Mouse (Mus musculus): ENCODE measurements around the gene Mia3.
"Not testable (repeated sequence)": the region's sequence is repeated elsewhere in the genome, so short reads cannot be mapped to it uniquely, and the experiment has no call there.

Gene Mia3

DNA sequence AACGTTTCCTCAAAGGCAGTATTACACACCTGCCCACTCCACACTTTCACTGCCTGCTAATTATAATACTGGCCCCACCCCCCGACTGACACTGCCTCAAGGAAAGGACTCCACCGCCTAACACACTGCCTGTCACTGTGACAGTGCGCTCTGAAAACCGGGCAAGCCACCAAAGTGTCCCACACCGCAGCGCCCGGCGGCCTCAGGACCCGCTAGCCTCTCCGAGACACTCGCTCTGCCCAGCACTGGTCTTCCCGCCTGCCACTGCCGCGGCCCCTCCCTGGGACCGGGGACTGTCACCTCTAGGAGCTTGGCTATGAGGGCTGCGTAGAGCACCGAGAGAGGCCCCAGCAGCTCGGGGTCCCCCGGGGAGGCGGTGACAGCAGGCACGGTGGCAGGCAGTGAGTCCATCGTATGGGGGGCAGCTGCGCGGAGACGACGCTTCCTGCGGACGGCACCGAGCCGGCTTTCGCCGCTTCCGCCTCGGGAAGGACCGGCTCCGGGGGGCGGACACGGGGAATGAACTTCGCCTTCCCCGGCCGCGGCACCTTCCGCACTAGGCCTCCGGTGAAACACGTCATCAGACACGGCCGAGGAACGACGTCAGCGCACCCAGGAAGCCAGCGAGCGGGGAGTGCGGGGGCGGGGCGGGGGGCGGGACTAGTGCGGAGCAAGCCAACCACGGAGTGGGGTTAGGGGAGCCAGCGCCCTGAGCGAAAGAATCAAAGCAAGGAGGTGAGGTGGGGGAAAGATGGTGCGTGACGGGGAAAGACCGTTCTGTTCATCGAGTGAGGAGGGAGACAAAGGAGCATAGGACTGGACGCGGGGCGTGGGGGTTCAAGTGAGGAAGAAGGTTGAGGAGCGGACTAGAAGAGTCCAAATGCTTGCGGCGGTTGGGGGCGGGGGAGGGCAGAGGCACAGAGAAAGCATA is 24.2 kb downstream of the Mia3 start:
- peak; percentile 86 for DNase-seq (ENCODE audit: low spot score)

DNA sequence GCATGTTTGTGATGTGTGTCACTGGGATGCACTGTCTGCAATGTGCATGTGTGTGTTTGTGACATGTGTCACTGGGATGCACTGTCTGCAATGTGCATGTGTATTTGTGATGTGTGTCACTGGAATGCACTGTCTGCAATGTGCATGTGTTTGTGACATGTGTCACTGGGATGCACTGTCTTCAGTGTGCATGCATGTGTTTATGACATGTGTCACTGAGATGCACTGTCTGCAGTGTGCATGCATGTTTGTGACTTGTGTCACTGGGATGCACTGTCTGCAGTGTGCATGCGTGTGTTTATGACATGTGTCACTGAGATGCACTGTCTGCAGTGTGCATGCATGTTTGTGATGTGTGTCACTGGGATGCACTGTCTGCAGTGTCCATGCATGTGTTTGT is 26.5 kb downstream of the Mia3 start:
- not testable (repeated sequence) for DNase-seq (ENCODE audit: low spot score)

DNA sequence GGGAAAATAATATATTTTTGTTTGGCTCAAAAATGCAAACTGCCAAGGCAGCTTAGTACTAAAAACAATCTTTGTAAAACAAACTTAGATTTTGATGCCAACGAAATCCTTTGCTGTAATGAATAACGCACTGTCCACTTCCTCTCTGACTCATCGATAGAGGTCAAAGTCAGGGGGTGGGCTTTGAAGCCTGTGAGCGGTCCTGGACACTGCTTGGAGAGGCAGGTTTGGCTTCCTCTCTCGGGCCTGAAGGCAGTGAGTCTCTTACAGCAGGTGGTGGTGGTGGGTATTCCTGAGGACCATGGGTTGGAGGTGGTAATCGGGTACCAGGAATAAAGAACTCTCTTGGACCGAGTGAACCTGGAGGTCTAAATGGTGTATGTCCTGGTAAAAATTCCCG is 42.2 kb downstream of the Mia3 start:
- no peak for DNase-seq (ENCODE audit: low spot score)

DNA sequence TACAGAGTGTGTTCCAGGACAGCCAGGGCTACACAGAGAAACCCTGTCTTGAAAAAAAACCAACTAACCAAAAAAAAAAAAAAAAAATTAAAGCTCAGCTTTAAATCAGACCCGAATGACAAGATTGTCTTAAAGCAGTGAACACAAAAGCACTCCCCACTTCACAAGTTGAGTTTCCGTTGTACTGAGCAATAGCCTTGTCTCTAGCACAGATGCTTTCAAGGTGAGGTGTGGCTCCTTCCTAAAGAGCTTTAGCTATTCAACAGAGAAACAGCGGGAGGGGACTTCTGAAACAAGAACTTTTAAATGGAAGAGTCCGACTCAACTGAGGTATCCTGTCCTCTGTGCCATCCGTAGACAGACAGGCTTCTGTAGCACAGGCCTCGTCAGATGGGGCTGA is 44.9 kb downstream of the Mia3 start:
- no peak for DNase-seq (ENCODE audit: low spot score)

DNA sequence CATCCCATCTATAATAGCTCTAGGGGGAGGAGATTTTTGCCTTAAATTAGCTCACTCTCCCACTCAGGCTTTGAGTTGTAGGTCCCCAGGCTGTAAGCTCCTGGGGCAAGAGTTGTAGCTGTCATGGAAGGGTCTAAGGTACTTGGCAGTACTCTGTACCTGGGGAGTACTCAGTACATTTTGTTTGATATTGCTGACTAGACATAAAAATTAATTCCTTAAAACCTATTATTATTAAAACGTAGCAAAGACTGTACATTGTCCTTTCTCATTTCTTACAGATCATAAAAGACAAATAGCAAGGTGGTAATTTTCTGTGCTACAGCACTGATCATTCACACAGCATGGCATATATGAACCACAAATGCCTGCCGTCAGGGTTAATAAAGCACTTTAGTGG is 45.4 kb downstream of the Mia3 start:
- DNase-seq (ENCODE audit: low spot score), result no peak

DNA sequence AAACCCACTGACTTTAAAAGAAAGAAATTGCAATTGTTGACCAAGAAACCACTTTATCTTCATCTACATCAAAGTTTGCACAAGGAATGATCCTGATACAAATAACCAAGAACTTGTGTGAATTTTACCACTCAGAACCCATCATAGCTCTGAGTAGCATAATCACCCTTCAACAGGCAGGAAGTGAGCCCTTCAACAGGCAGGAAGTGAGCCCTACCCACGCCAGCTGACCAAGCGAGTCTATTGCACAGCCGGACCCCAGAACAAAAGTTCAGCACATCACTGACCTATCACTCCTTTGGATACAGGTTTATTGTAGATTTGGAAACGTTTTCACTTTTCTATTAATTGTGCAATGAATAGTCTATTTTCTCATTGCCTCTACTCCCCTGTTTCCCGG is 46.9 kb downstream of the Mia3 start:
- not testable (repeated sequence) for DNase-seq (ENCODE audit: low spot score)

DNA sequence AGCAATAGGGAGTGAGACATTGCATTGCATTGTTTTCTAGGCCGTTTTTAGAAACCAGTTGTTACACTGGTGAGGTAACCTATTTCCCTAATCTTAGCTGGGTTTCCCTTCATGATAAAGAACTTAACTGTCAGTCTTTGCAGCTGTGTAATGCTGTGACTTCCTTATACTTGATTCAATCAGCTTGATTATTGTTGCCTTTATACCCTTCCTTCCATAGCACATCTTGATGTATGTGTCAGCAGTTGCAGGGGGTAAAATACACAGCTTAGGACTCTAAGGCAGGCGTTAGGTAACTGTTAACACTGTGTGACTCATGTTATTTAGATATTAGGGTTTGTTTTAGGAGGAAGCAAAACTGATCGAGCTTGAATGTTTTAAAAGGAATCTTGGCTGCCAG is 48.6 kb downstream of the Mia3 start:
- DNase-seq (ENCODE audit: low spot score), result no peak

DNA sequence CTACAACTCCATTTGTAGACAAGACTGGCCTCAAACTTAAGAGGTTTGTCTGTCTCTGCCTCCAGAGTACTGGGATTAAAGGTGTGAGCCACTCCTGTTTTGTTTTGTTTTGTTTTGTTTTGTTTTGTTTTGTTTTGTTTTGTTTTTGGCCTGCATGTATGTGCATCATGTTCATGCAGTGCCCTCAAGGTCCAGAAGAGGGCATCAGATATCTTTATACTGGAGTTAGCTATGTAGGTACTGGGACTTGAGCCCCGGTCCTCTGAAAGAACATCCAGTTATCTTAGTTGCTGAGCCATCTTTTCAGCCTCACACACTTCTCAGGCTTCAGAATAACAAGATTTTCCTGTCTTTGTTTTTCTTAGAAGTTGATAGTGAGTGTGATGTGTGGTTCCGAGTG is 53.6 kb downstream of the Mia3 start:
- DNase-seq (ENCODE audit: low spot score), result peak; percentile 25

DNA sequence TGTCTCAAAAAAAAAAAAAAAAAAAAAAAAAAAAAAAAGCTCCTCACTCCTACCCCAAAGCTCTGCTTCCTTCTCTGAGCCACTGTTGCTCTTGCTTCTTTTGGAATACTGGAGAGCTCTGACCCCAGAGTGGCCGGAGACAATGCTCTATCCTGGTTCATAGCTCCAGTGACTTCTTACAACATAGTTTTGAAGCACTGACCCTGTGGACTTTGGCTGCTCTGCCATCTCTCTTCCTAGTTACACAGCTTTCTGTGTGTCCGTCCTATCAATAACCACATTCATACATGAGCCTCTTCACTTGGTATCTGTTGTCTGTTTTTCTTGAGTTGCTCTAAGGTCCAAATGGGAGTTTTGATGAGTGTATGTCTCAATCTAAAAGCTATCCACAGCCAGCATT is 57.3 kb downstream of the Mia3 start:
- no peak for DNase-seq (ENCODE audit: low spot score)

DNA sequence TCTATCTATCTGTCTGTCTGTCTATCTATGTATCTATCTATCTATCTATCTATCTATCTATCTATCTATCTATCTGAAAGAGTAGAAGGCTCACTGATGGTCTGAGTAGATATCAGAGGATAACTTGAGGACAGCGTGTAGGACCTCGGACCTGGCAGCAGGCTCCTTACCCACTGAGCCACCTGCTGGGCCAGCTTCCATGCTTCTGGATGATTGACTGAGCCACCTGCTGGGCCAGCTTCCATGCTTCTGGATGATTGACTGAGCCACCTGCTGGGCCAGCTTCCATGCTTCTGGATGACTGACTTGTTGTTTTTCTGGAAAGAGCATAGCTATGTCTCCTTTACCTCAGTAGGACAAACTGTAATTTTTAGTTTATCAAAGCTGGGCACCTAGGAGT is 59.8 kb downstream of the Mia3 start:
- not testable (repeated sequence) for DNase-seq (ENCODE audit: low spot score)

DNA sequence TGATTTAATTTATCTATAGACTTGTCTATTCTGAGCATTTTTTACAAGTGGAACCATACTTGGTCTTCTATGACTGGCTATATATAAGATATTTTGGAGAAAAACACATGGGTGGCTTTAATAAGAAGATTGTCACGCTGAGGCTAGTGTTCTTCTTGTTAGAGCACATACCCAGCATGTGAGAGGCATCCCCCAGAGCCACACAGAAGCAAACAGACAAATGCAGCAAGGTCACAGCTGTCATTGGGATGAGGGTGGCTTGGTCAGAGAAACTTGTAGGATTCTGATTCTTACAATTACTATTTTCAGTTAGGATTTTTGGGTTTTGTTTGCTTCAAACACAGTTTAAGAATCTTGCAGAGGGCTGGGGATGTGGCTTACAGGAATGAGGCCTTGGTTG is 60.9 kb downstream of the Mia3 start:
- no peak for DNase-seq (ENCODE audit: low spot score)

DNA sequence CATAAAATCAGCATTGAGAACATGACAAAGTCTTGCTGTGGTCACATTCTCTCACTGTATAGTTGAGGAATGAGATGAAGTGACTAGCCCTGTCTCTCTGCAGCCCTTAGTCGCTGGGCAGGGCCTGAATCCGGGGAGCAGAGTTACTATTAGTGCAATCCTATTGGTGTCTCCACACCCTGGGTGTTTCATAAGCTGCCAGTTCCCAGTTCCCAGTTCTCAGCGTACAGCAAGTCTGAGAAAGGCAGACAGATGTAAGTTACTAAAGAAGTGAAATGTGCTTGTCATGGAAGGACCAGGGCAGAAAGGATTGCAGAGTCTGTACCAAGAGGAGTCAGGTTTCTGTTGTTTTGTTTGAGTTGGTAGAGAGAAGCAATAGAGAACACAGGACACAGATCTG is 61.8 kb downstream of the Mia3 start:
- DNase-seq (ENCODE audit: low spot score), result no peak

DNA sequence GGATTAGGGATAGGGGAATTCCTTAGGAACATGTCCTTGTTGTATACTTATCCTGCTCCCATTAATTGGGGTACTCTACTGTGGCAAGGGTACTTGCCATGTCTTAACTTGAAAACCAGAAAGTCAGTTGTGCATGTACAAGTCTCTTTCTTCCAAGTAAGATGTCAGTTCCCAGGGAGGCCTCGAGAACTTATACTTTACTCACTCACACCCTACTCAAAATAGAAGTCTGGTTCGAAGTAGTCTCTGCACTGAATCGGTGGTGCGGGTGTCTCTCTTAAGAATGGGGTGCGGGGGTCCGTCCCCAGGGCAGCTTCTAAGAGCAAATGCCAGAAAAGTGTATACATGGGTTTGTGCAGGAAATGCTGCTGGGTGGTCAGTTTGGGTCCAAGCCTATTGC is 70.2 kb downstream of the Mia3 start:
- DNase-seq (ENCODE audit: low spot score), result peak; percentile 99

DNA sequence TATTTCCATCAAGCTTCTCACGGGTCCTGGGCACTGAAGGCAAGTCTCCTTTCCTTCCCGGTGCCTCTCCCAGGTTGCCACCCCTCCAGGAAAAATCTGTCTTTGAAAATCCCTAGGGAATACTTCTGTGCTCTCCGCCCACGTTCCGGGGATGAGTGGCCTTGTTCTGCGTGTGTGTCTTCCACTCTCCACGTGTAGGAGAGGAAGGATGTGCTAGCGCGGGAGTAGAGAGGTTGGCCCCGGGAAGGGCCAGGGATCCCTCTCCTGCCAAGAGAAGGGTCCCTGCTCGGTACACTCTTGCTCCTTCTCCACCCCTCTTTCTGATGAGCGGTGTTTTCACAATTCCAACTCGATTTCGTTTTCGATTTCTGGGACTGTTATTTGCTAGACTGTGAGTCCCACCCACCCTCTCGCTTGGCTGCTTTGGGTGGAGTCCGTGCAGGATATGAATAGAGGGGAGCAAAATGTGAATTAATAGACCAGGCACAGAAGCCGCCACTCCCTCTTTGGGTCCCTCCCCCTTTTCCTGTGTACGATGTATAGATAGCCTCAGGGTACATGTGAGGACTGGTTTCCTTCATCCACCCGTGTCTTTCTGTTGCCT is 71.4 kb downstream of the Mia3 start:
- peak; percentile 67 for DNase-seq (ENCODE audit: low spot score)

DNA sequence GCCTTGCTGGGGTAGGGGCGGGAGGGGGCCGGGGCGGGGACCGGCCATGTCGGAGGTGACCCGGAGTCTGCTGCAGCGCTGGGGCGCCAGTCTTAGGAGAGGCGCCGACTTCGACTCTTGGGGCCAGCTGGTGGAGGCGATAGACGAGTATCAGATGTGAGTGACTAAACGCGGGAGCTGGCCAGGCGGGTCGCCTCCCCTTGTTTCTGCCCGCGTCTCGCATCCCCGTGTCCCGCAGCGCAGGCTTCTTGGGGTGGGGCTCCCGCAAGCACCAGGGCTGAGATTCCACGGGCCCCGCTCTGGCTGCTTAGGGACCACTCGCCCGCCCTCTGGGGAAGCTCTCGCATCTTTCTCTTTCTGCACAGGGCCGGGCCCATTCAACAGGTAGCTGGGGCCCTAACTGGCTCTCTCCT is 71.9 kb downstream of the Mia3 start:
- peak; percentile 67 for DNase-seq (ENCODE audit: low spot score)

DNA sequence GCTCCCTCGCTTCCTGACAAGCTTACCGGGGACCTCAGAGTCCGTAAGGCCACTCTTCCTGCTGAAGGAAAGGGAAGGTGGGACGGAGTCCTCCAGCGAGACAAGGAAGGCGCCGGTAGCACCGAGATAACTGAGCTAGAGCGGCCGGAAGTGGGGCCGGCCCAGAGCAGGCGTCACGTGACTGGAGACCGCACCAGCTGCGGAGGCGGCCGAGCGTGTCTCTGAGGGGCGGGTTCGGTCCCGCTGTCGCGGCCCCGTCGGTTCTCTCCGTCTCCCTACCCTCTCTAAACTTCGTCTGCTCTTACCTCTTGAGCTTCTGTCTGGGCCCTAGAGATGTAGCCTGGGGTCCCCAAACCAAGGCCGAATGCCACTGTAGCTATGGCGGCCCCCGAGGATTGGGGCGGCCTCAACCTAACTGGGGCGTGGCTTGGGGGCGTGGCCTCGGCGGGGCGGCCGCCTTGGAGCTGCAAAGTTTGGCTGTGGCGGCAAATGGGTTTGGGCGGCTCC is 72.4 kb downstream of the Mia3 start, which contains the start of gene Brox:
Gene Brox, minus strand, starts transcription at position 393 of the 507 bp plus-strand sequence.
- DNase-seq (ENCODE audit: low spot score), result peak; percentile 94

DNA sequence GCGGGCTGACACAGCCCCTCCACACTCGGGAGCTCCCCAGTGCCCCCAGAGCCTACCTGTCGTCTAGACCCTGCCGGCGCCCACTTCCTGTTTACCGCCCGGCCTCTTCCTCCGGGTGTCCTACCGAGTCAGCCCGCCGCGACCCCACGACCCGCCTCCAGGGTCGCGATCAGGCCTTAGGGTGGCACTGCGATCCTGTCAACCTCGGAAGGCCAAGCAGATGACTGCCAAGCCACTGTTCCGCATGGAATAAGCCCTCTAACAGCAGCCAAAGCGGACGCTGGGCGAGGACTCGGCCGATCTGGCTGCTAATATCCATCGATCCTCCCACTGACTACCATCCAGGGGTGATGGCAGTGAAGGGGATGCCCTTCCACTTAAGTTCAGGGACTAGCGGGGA is 72.9 kb downstream of the Mia3 start, which contains the start of gene Aida:
Gene Aida, plus strand, starts transcription at position 126 of the 400 bp plus-strand sequence.
- peak; percentile 66 for DNase-seq (ENCODE audit: low spot score)

DNA sequence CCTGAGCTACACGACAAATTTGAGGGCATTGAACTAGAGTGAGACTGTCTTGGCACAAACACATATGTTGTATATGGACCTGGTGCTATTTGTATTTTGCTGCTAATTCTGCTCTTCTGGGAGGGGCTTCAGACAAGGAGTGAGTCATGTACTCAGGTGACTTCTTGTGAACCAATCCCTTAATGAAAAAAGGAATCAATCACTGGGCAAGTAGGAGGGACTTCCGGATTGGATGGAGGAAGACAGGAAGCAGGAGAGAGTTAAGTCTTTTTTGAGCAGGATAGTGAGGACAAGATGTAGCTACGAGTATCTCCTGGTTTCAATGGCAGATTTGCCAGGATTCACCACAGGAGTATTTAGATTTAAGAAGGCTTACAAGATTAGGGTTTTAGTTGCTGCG is 79.8 kb downstream of the Mia3 start:
- DNase-seq (ENCODE audit: low spot score), result no peak

DNA sequence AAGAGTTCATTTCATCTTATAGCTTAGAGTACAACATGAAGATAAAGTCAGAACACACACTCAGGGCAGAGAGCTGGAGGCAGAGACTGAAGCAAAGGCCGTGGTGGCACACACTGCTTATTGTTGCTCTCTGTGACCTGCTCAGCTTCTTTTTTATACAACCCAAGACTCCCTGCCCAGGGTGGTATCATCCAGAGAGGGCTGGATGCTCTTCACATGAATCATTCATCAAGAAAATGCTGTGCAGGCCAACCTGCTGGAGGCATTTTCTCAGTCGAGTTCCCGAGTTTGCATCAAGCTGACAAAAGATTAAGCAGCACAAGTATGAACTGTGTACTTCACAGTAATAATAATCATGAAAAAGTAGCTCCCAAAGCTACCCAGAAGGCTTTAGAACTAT is 81.0 kb downstream of the Mia3 start:
- DNase-seq (ENCODE audit: low spot score), result no peak

Data from embryo, embryonic 10.5 days (tissue).